Mouse (Mus musculus) bone marrow macrophage, adult 2 months (primary cell): ENCODE results near the gene Det1. TPM values are rescaled to one million over a fixed set of nuclear protein-coding genes. Genes with fewer than 3 reads are reported as not detected.
A peak's percentile ranks its signal among the peaks of the same experiment; 100 is the strongest.

Experiments used
- H3K27ac ChIP-seq: 2 replicates; pipeline ENCODE4 v1.5.1; 2012; ENCODE audit warnings: low read depth, low read length; ENCODE audit not compliant: insufficient read depth
- H3K4me1 ChIP-seq: 2 replicates; pipeline ENCODE4 v1.6.1; 2012; ENCODE audit warnings: low read length; ENCODE audit not compliant: control insufficient read depth, insufficient read depth
- H3K4me3 ChIP-seq: 2 replicates; pipeline ENCODE4 v1.5.1; 2012; ENCODE audit warnings: mild to moderate bottlenecking, low read length, moderate library complexity; ENCODE audit not compliant: insufficient read depth
- CTCF ChIP-seq: IDR thresholded peaks from 2 replicates; pipeline ENCODE4 v1.5.1; 2012; ENCODE audit warnings: low read depth, mild to moderate bottlenecking, low read length, moderate library complexity
- POLR2A ChIP-seq: IDR thresholded peaks from 2 replicates; pipeline ENCODE4 v1.6.1; 2012; ENCODE audit warnings: mild to moderate bottlenecking, low read depth, low read length, borderline replicate concordance
- polyA plus RNA-seq: library from polyadenylated mRNA; stranded (reverse); fragments of >200 nt; gene quantifications from 2 replicates; pipeline ENCODE4 v1.2.4, GENCODE M21; 2012; ENCODE audit not compliant: missing spikeins, insufficient read depth, insufficient read length

The Det1 gene
- polyA plus RNA-seq, 1 experiment = 6.7 TPM

- Histone ChIP-seq H3K4me1 (no peaks in the 10 kb centered on the region), H3K27ac (no peak overlapping the region), H3K4me3 (no peak overlapping the region)
- TF ChIP-seq CTCF (no peak), POLR2A (no peak)
Observed at GRCm38 (mm10) chr7:78883016-78883725, 36.1 kb upstream of the Det1 start.

GRCm38 (mm10) chr7:78882469-78882837 lies 35.4 kb upstream of the Det1 start:
- no peak overlapping the region for H3K4me3 ChIP-seq
- TF ChIP-seq POLR2A (no peak), CTCF (no peak)
- H3K27ac ChIP-seq = no peak overlapping the region
- H3K4me1 ChIP-seq = no peaks in the 10 kb centered on the region

GRCm38 (mm10) chr7:78881607-78882468 lies 34.8 kb upstream of the Det1 start:
- Histone ChIP-seq H3K4me3 (no peak overlapping the region), H3K27ac (no peak overlapping the region), H3K4me1 (no peaks in the 10 kb centered on the region)
- TF ChIP-seq CTCF = no peak
- no peak for TF ChIP-seq POLR2A

DNA sequence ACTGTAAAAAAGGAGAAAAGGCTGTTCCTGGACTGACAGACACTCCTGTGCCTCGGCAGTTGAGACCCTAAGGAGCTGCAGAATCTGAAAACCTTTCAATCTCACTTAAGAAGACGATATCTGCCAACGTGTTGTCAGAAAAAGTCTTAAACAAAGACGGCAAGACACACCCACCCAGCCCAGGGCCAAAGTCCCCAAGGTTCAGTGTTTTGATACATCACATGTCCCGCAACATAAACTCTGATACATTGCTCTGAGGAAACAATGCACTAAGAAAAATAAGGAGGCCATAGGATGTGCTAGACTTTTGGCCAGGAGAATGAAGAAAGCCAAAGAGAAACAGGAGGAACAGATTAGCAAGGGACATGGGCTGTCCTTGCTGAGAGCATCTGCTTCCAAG lies 25.8 kb upstream of the Det1 start:
- H3K27ac ChIP-seq = no peak overlapping the region
- TF ChIP-seq CTCF (no peak), POLR2A (no peak)
- no peak overlapping the region for H3K4me3 ChIP-seq
- H3K4me1 ChIP-seq = no peaks in the 10 kb centered on the region

DNA sequence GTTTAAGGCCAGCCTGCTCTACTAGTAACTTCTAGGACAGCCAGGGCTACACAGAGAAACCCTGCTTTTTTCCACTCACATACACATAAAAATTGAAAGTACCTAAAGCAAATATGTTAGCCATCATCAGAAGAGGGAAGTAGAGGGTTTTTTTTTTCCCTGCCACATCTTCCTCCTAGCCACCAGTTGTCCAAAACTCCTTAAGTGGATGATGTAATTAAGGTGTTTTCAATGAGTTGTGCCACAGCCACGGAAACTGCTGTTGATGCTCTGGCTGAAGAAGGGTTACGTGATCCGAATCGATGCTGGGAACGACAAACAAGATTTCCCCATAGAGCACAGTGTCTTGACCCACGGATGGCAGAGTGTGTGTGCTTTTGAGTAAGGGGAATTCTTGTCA lies 25.3 kb upstream of the Det1 start:
- no peak overlapping the region for H3K4me3 ChIP-seq
- no peaks in the 10 kb centered on the region for H3K4me1 ChIP-seq
- TF ChIP-seq POLR2A (no peak), CTCF (no peak)
- H3K27ac ChIP-seq = no peak overlapping the region

GRCm38 (mm10) chr7:78868731-78869130 lies 21.7 kb upstream of the Det1 start:
- Histone ChIP-seq H3K4me3 (no peak overlapping the region), H3K4me1 (peaks cover 15% of the 10 kb centered on the region), H3K27ac (no peak overlapping the region)
- no peak for TF ChIP-seq CTCF
- no peak for TF ChIP-seq POLR2A

- no peak for TF ChIP-seq POLR2A
- no peak for TF ChIP-seq CTCF
- Histone ChIP-seq H3K4me1 (peaks cover 18% of the 10 kb centered on the region), H3K27ac (peak overlapping the region; percentile 8; the same call in 1 of the 2 replicates), H3K4me3 (no peak overlapping the region)
Observed at GRCm38 (mm10) chr7:78865212-78865949, 18.3 kb upstream of the Det1 start.

- Histone ChIP-seq H3K4me3 (no peak overlapping the region), H3K4me1 (peaks cover 18% of the 10 kb centered on the region), H3K27ac (no peak overlapping the region)
- TF ChIP-seq CTCF (no peak), POLR2A (no peak)
Observed at GRCm38 (mm10) chr7:78864446-78864802, 17.4 kb upstream of the Det1 start.

DNA sequence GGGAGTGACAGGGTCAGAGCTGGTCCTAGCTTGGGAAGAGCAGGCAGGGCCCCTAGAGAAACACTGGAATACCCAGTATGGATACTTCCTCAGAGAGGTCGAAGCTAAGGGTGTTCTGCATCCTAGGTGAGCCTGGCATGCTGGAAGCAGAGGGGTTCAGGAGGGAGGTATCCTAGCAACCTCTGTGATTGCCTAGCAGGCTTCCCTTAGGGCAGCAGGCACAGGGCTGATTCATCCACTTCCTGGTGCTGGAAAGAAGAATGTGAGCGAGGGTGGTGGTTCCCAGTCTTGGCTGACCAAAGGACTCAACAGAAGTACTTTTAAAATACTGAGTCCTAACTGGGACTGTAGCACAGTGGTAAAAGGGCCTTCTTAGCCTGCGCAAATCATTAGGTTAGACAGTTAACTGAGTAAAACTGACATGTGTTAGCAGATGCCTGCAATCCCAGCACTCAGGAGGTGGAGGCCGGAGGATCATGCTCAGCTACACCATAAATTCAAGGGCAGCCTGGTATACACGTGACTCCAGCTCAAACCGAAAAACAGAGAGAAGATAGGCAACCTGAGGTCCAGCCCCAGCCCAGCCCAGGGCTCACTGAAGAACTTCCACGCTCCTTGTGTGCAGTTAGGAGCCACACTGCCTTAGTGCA lies 16.9 kb upstream of the Det1 start:
- TF ChIP-seq POLR2A (no peak), CTCF (no peak)
- Histone ChIP-seq H3K4me3 (no peak overlapping the region), H3K27ac (no peak overlapping the region), H3K4me1 (peaks cover 18% of the 10 kb centered on the region)
